Mouse (Mus musculus): ENCODE measurements around the gene Tlx3.
A peak's percentile ranks its signal among the peaks of the same experiment; 100 is the strongest.

Gene Tlx3

GRCm38 (mm10) chr11:33197133-33197514, 6.3 kb downstream of the Tlx3 start:
- peak in 1 of 2 experiments; percentile 53 for DNase-seq

DNA sequence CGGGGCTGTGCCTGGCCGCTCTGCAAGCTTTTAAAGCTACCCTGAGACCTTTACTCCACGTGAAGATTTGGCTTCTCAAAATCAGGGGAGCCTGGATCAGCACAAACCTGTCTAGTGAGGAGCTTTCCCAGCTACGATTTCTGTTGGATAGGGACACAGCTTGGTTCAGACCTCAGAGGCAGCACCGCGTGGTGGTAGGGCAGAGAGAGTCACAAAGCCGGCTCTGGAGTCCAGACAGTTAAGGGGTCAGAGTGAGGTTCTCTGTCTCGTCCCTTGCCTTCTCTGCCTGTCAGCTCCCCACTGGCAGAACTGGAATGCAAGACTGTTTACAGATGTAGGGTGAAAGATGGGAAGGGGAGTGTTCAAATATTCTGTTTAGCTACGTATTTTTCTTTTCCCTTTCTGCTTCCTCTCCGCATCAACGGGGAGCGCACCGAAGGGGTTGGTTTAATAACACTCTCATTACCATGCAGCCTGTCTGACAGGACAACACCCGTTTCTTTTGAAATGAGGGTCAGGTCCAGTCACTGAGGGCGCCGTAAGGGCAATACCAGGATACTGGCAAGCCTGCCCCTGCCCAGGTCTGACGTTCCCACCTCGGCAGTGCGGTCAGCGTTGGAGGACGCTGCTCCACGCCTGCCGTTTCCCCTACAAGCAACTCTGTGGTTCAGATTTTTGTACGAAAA, 6.8 kb downstream of the Tlx3 start:
- peak; percentile 39 to 54 for DNase-seq

DNA sequence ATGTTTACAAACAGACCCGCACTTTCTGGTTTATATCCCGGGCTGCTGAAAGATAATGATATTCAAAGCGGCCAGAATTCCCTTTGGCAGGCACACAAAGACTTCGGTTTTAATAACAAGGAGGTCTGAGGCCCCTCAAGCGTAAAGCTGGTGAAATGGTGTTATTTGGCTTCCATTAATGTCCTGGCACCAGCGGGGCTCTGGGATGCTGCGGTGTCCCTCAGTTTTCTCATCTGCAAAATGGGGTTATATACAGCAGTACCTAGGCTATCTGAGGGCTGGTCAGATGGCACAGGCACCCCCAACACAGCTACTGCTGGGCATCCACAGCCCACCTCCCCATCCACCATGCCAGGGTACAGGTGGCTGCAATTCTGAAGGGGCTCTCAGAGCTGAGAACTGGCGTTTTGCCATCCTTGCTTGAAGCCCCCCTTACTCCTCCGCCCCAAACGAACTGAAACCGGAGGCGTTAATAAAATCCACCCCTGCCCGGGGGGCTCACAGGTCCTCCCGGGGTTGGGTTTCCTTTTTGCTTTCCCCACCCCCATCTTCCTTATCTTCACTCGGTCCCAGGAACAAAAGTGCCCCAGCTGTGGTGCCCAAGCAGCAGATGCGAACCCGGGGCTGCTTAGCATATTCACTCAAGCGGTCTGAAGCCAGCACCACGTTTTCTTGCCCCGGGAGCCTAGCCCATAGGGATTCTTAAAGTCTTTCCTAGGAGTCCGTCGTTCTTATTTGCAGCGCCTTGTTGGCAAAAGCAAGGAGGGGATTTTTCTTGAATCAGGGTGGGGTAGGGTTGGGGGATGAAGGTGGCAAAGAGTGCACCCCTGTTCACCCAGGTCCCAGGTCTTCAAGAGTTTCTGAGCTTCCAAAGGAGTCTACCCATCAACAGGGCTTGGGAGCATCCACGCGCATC, 7.6 kb downstream of the Tlx3 start:
- DNase-seq, result peak; percentile 31 to 36

- no peak for DNase-seq
Measured at GRCm38 (mm10) chr11:33195061-33195460, 8.3 kb downstream of the Tlx3 start.

DNA sequence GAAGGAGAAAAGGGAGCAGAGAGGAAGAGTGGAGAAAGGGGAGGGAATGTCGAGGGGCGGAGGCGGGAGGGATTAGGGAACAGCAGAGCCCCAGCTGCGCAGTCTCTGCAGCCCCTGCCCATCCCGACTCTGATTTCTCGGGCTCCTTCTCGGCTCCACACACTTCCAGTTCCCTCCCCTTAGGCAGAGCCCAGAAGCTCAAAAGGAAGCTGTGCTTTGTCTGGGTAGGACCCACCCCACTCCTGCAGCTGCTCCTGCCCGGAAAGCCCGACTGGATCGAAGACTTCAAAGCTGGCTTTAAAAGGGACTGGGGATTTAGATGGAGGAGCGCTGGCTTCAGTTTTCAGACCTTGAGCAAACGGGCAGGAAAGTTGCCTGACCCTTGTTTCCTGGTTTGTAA, 9.7 kb downstream of the Tlx3 start:
- DNase-seq, result no peak

GRCm38 (mm10) chr11:33181804-33182203, 21.6 kb downstream of the Tlx3 start:
- no peak for DNase-seq

DNA sequence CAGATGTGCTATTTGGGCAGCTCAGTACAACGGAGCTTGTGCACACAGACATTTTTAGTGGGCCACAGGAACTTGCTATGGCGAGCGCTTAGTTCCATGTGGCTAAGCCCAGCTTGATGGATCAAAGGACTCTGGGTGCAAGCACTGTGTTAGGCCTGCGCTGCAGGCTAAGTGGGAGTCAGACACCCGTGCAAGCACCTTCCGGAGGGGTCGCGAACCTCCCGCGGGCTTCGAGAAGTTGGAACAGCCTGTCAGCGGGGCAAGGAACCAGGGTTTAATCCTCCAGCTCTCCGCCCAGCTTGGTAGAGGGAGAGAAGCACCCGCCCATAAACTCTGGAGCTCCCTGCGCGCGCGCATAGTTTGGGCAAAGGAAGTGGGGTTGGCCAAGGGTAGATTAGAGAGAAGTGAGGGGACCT, 22.7 kb downstream of the Tlx3 start:
- DNase-seq, result peak; percentile 35 to 40

GRCm38 (mm10) chr11:33179802-33180201, 23.6 kb downstream of the Tlx3 start:
- DNase-seq, result no peak

DNA sequence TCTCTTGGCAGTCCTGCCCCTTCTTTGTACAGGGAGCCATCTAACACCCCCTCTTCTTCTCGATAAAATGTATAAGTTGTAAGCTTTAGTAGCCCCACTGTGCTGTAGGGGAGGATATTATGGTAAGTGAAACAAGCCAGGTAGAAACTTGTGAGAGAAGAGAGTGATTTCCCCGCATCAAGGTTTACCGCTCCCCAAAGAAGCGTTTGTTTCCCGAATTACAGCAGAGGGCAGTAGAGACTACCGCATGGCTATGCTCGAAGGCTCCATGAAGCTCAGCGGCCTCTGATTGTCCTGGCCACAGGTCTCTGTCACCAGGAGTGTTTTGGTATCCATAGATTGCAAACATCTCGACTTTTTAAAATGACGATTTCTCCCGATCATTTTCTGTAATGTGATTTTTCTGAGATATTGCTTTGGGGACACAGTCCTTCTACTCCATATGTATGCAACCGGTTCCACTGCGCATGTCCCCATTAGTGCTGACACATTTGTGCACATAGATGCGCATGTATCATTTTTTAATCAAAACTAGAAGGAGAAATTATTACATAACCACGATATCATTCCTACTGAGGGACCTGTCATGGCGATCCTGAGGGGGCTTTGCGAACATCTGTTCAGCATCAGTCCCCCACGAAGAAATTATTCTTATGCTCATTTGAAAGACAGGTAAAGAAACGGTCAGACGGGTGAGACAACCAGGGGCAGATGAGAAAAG, 26.7 kb downstream of the Tlx3 start:
- peak; percentile 81 to 85 for DNase-seq

GRCm38 (mm10) chr11:33175768-33176167, 27.6 kb downstream of the Tlx3 start:
- no peak for DNase-seq

DNA sequence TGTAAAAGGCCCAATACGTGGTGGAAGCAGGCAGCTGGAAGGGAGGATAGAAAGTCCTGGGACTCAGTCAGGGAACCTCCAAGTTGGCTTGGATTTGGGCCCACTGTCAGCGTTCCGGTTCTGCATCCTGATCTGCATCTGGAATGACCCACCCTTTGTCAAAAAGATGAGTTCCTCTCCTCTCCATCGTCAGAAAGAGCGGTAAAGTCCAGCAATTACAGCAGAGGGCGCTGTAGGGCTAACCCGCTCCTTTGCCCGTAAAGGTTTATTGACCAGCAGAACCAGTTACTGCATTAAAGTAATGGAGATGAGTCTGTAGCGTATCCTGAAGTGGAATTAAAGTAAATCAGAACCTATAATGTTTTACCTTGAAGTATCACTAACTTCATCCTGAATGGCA, 32.9 kb downstream of the Tlx3 start:
- peak; percentile 81 to 84 for DNase-seq

GRCm38 (mm10) chr11:33162998-33163506, 40.3 kb downstream of the Tlx3 start, which contains the start of gene Npm1:
Npm1 (minus strand) TSS chr11:33163206.
- peak; percentile 100 for DNase-seq

DNA sequence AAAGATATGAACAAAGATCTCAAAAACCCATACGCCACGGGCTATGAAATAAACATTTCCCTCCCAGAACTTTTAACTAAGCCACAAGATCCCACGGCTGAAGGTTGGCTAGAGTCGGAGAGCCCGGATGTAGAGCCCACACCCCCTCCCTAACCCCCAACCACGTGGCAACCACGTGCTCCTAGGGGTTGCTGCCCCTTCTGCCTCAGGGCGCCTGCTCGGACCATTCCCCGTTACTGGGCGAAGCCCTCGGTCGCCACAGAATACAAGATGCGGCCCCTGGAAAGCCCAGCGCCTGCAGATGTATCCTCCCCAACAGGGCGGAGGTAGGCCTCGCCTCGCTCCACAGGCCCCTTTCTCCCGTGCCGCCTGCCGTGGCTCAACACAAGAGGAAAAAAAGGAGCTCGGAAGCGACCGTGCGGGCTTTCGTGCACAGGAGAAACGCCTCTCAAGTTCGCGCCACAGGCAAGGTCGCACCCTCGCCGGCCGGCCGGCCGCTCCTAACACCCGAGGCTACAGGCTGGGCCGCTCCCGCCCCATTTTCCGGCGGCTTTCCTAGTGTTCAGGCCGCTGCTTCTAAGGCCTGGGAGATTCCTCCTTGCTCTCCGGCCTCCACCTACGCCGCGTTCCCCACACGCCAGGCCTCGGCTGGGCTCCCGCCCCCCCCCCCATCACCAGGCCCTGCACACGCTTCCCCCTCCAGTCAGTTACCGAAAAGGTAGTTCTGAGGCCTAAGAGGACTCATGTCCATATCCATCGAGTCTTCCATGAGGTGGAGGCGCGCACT, 41.0 kb downstream of the Tlx3 start:
- DNase-seq, result peak; percentile 84 to 85

DNA sequence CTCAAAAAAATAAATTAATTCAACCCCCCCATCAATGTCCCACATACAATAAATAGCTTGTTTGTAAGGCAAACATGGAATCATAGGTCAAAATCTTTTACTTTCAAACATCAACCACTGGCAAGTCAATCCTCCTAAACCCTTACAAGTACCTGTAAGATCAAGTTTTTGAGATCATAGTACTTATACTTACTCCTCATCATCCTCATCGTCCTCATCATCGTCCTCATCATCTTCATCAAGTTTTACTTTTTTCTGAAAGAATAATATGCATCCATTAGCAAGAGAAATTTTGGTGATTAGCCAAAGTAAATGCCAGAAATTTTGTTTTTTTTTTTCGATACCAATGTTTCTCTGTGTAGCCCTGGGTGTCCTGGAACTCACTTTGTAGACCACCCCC, 43.6 kb downstream of the Tlx3 start:
- no peak for DNase-seq

- DNase-seq, result no peak
Measured at GRCm38 (mm10) chr11:33157453-33158196, 45.8 kb downstream of the Tlx3 start.

DNA sequence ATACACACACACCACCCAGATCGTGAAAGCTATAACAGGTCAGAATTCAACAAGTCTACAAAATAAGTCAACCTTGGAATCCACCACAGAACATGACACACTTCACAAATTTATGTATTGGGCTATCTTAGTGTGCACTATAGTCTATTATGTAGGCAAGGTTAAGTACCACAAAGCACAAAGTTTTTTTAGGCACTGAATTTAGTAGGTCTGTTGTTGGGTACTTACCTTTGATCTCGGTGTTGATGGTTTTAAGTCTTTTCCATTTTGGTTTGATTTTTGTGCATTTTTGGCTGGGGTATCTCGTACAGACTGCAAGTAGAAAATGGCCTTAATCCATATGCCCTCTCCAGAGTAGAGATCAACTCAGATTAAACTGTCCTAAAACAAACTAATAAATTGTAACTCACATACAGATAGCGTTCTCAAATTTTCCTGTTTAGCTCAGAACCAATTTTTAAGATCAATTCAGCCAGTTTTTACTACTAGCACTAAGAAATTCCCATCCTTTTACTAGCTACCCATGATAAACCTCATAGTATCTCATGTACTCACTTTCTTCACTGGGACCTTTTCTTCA, 46.9 kb downstream of the Tlx3 start:
- DNase-seq, result no peak

- no peak for DNase-seq
Measured at GRCm38 (mm10) chr11:33154459-33154858, 48.9 kb downstream of the Tlx3 start.

DNA sequence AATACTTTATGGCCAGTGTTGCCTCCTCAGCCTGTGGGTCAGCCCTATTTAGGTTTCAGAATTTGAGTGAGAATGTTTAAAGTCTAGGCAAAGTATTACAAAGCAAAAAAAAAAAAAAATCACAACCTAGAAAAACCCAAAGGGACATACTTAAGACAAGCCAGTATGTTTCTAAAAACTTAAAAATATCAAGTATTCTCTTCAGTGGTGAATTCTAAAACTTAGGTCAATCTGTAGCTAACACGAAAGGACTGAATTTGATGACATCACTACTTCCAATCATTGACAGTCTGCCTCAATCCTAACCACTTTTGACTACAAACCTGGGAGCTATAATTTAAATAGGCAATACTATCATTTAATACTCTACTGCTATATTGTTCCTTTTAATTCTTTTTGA, 50.4 kb downstream of the Tlx3 start:
- no peak for DNase-seq

GRCm38 (mm10) chr11:33151780-33152145, 51.6 kb downstream of the Tlx3 start:
- no peak for DNase-seq

DNA sequence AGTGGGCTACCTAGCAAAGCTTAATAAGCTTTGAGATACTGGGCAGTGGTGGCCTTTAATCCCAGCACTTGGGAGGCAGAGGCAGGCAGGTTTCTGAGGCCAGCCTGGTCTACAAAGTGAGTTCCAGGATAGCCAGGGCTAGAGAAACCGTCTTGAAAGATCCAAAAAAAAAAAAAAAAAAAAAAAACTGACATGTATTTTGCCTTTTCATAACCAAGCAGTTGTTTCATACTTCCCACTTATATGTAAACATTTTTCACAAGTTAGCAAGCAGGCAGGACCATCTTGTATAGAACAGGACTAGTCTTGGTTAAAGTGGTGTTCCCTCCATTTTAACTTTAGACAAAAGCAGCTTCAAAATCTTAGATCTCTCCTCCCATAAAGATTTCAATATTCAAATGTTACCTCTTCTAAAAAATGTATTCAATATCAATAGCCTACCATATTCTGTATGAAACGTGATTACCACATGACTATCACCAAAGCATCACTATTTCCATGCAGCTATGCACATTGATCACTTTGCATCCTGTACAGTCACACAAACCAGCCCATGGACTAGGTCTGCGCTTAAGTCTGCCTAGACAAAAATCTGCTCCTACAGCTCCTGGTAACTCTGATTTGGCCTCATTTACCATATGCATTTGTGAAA, 52.1 kb downstream of the Tlx3 start:
- DNase-seq, result no peak
